Mouse (Mus musculus) forebrain, embryonic 12.5 days (tissue): ENCODE data around the gene Ptprf. TPM values are rescaled to one million over a fixed set of nuclear protein-coding genes. Genes with fewer than 3 reads are reported as not detected.

ENCODE experiments used
- ATAC-seq: fragments of 200-750 bp; cut with Nextera tagmentation; 2 replicates; pipeline ENCODE4 v1.8.0; 2017; ENCODE audit warnings: moderate TSS enrichment; ENCODE audit not compliant: low FRiP score
- H3K27ac ChIP-seq: fragments of 300-500 bp; sonication (generic); 2 replicates; pipeline ENCODE4 v1.5.1; 2016; ENCODE audit warnings: mild to moderate bottlenecking
- H3K27me3 ChIP-seq: fragments of 300-500 bp; sonication (generic); 2 replicates; pipeline ENCODE4 v1.6.1; 2016; ENCODE audit warnings: mild to moderate bottlenecking
- H3K36me3 ChIP-seq: fragments of 300-500 bp; sonication (generic); replicated peaks from 2 replicates; pipeline ENCODE4 v1.6.1; 2016; ENCODE audit warnings: mild to moderate bottlenecking
- H3K4me1 ChIP-seq: fragments of 300-500 bp; sonication (generic); 2 replicates; pipeline ENCODE4 v1.6.1; 2016
- H3K4me2 ChIP-seq: fragments of 300-500 bp; sonication (generic); 2 replicates; pipeline ENCODE4 v1.6.1; 2016; ENCODE audit warnings: mild to moderate bottlenecking, moderate library complexity
- H3K4me3 ChIP-seq: fragments of 300-500 bp; sonication (generic); replicated peaks from 2 replicates; pipeline ENCODE4 v1.5.1; 2016; ENCODE audit warnings: mild to moderate bottlenecking
- H3K9ac ChIP-seq: fragments of 300-500 bp; sonication (generic); 2 replicates; pipeline ENCODE4 v1.6.1; 2016; ENCODE audit warnings: mild to moderate bottlenecking
- H3K9me3 ChIP-seq: fragments of 300-500 bp; sonication (generic); 2 replicates; pipeline ENCODE4 v1.6.1; 2016
- WGBS: fragments of 180-500 bp; shearing (Covaris S2); methylation state at CpG from one replicate; pipeline ENCODE4 v1.1.7; 2016; 5-methylcytosine and 5-hydroxymethylcytosine counted together
- polyA plus RNA-seq: library from polyadenylated mRNA; unstranded; fragments of >200 nt; fragmentation: Nextera tagmentation; extraction: Ambion mirVana; gene quantifications from 2 replicates; pipeline ENCODE4 v1.2.1, GENCODE M21; 2016

Gene Ptprf
- polyA plus RNA-seq, 1 experiment from 2014 or later, result 118 TPM

GRCm38 (mm10) chr4:118304984-118305383, 13.8 kb upstream of the Ptprf start:
- no peaks in the 10 kb centered on the region for H3K4me1 ChIP-seq
- no peaks in the 10 kb centered on the region for H3K27me3 ChIP-seq
- 62% methylated on average over 4 of the region's 4 CpGs for WGBS

GRCm38 (mm10) chr4:118297844-118298243, 6.6 kb upstream of the Ptprf start:
- 0 out of 2 replicates have a peak overlapping the region, but pooled peaks have one; percentile 3 for H3K27ac ChIP-seq
- no peaks in the 10 kb centered on the region for H3K36me3 ChIP-seq
- H3K4me2 ChIP-seq, result no peak overlapping the region
- H3K9me3 ChIP-seq, result no peaks in the 10 kb centered on the region
- H3K4me3 ChIP-seq, result no peak overlapping the region
- H3K9ac ChIP-seq, result no peak overlapping the region
- WGBS, result 21% methylated on average over 5 of the region's 5 CpGs
- peaks cover 20% of the 10 kb centered on the region for H3K4me1 ChIP-seq
- H3K27me3 ChIP-seq, result peaks cover 13% of the 10 kb centered on the region; the same call in 1 of the 2 replicates
- ATAC-seq, result peak; percentile 24; the same call in 1 of the 2 replicates

More at GRCm38 (mm10) chr4:118304984-118305383, 13.8 kb upstream of the Ptprf start:
- Histone ChIP-seq H3K9me3 (no peaks in the 10 kb centered on the region), H3K36me3 (no peaks in the 10 kb centered on the region), H3K4me2 (no peak overlapping the region), H3K27ac (no peak overlapping the region), H3K4me3 (no peak overlapping the region), H3K9ac (no peak overlapping the region)
- no peak for ATAC-seq

GRCm38 (mm10) chr4:118295651-118296561, 4.7 kb upstream of the Ptprf start:
- 63% methylated on average over 17 of the region's 17 CpGs for WGBS
- no peak for ATAC-seq
- Histone ChIP-seq H3K4me1 (peaks cover 24% of the 10 kb centered on the region), H3K4me3 (no peak overlapping the region), H3K27ac (no peak overlapping the region), H3K9ac (no peak overlapping the region), H3K9me3 (no peaks in the 10 kb centered on the region), H3K4me2 (no peak overlapping the region), H3K36me3 (no peaks in the 10 kb centered on the region), H3K27me3 (peaks cover 13% of the 10 kb centered on the region; the same call in 1 of the 2 replicates)

- no peaks in the 10 kb centered on the region for H3K9me3 ChIP-seq
- no peaks in the 10 kb centered on the region for H3K36me3 ChIP-seq
- H3K27me3 ChIP-seq, result peaks cover 13% of the 10 kb centered on the region; the same call in 1 of the 2 replicates
- WGBS, result 71% methylated on average over 4 of the region's 4 CpGs
- no peak overlapping the region for H3K4me3 ChIP-seq
- peaks cover 26% of the 10 kb centered on the region for H3K4me1 ChIP-seq
- no peak overlapping the region for H3K4me2 ChIP-seq
- no peak overlapping the region for H3K27ac ChIP-seq
- 0 out of 2 replicates have a peak overlapping the region, but pooled peaks have one; percentile 9 for H3K9ac ChIP-seq
- no peak for ATAC-seq
These were observed 3.6 kb upstream of the Ptprf start for GRCm38 (mm10) chr4:118294811-118295210.

GRCm38 (mm10) chr4:118292741-118293306, 1.6 kb upstream of the Ptprf start:
- no peak for ATAC-seq
- Histone ChIP-seq H3K27ac (no peak overlapping the region), H3K36me3 (peaks cover 3% of the 10 kb centered on the region), H3K4me3 (no peak overlapping the region), H3K9ac (no peak overlapping the region), H3K27me3 (peaks cover 13% of the 10 kb centered on the region; the same call in 1 of the 2 replicates), H3K4me2 (no peak overlapping the region), H3K4me1 (peaks cover 35% of the 10 kb centered on the region), H3K9me3 (no peaks in the 10 kb centered on the region)
- WGBS, result 9% methylated on average over 11 of the region's 11 CpGs

GRCm38 (mm10) chr4:118290416-118291030, 682 bp downstream of the Ptprf start:
- peak overlapping the region; percentile 83 for H3K4me3 ChIP-seq
- H3K27ac ChIP-seq, result peak overlapping the region; percentile 88
- WGBS, result under 1% methylated on average over 75 of the region's 84 CpGs
- H3K4me1 ChIP-seq, result peaks cover 35% of the 10 kb centered on the region
- peak; percentile 52 for ATAC-seq
- peak overlapping the region; percentile 87 for H3K4me2 ChIP-seq
- H3K9ac ChIP-seq, result peak overlapping the region; percentile 94
- H3K27me3 ChIP-seq, result no peaks in the 10 kb centered on the region
- no peaks in the 10 kb centered on the region for H3K9me3 ChIP-seq
- H3K36me3 ChIP-seq, result peaks cover 17% of the 10 kb centered on the region

- Histone ChIP-seq H3K9me3 (no peaks in the 10 kb centered on the region), H3K36me3 (peaks cover 17% of the 10 kb centered on the region), H3K27ac (peak overlapping the region; percentile 88), H3K4me2 (peak overlapping the region; percentile 87), H3K27me3 (no peaks in the 10 kb centered on the region), H3K4me1 (peaks cover 35% of the 10 kb centered on the region), H3K4me3 (peak overlapping the region; percentile 83), H3K9ac (peak overlapping the region; percentile 94)
- 3% methylated on average over 12 of the region's 12 CpGs for WGBS
- peak; percentile 46; the same call in 1 of the 2 replicates for ATAC-seq
These were observed 1.2 kb downstream of the Ptprf start for GRCm38 (mm10) chr4:118289960-118290415.

- Histone ChIP-seq H3K4me3 (peak overlapping the region; percentile 83), H3K4me2 (peak overlapping the region; percentile 87), H3K36me3 (peaks cover 23% of the 10 kb centered on the region), H3K27ac (peak overlapping the region; percentile 88), H3K9ac (peak overlapping the region; percentile 94), H3K27me3 (no peaks in the 10 kb centered on the region), H3K9me3 (no peaks in the 10 kb centered on the region), H3K4me1 (peaks cover 35% of the 10 kb centered on the region)
- no peak for ATAC-seq
- 46% methylated on average over 5 of the region's 5 CpGs for WGBS
These were observed 1.9 kb downstream of the Ptprf start for GRCm38 (mm10) chr4:118289266-118289665.

- no peak for ATAC-seq
- H3K4me3 ChIP-seq, result peak overlapping the region; percentile 83; the same call in 1 of the 2 replicates
- no peaks in the 10 kb centered on the region for H3K9me3 ChIP-seq
- 77% methylated on average over 6 of the region's 6 CpGs for WGBS
- H3K36me3 ChIP-seq, result peaks cover 31% of the 10 kb centered on the region
- no peaks in the 10 kb centered on the region for H3K27me3 ChIP-seq
- peak overlapping the region; percentile 94; the same call in 1 of the 2 replicates for H3K9ac ChIP-seq
- H3K27ac ChIP-seq, result no peak overlapping the region
- peaks cover 35% of the 10 kb centered on the region for H3K4me1 ChIP-seq
- 0 out of 2 replicates have a peak overlapping the region, but pooled peaks have one; percentile 87 for H3K4me2 ChIP-seq
These were observed 2.7 kb downstream of the Ptprf start for GRCm38 (mm10) chr4:118288531-118288930.

- H3K4me1 ChIP-seq, result peaks cover 47% of the 10 kb centered on the region
- H3K27ac ChIP-seq, result no peak overlapping the region
- H3K36me3 ChIP-seq, result peaks cover 54% of the 10 kb centered on the region
- no peak overlapping the region for H3K4me3 ChIP-seq
- H3K27me3 ChIP-seq, result no peaks in the 10 kb centered on the region
- H3K9me3 ChIP-seq, result no peaks in the 10 kb centered on the region
- no peak for ATAC-seq
- no peak overlapping the region for H3K9ac ChIP-seq
- no peak overlapping the region for H3K4me2 ChIP-seq
- WGBS, result 86% methylated on average over 5 of the region's 5 CpGs
These were observed 5.0 kb downstream of the Ptprf start for GRCm38 (mm10) chr4:118286202-118286601.

GRCm38 (mm10) chr4:118282182-118282562, 9.0 kb downstream of the Ptprf start:
- Histone ChIP-seq H3K9me3 (no peaks in the 10 kb centered on the region), H3K36me3 (peaks cover 56% of the 10 kb centered on the region), H3K4me2 (no peak overlapping the region), H3K27ac (no peak overlapping the region), H3K4me3 (no peak overlapping the region), H3K9ac (no peak overlapping the region), H3K4me1 (peaks cover 58% of the 10 kb centered on the region), H3K27me3 (no peaks in the 10 kb centered on the region)
- no peak for ATAC-seq
- 37% methylated on average over 1 of the region's 1 CpGs for WGBS
